Mouse (Mus musculus) frontal cortex, postnatal 14 days (tissue): ENCODE data around the gene Sox30.

Source experiments
- DNase-seq, 2 experiments: peaks; one replicate each; pipeline ENCODE4 v3.0.0; 2022; ENCODE audit warnings: low spot score in 2 of 2

Gene Sox30

GRCm38 (mm10) chr11:45979946-45980892 is at the start of gene Sox30:
Sox30 (plus strand) TSS chr11:45980310.
- peak; percentile 22 to 28 for DNase-seq

- DNase-seq, result no peak
Measured at GRCm38 (mm10) chr11:45932771-45933170, 47.3 kb upstream of the Sox30 start.

- DNase-seq, result no peak
Measured at GRCm38 (mm10) chr11:45937478-45937877, 42.6 kb upstream of the Sox30 start.

GRCm38 (mm10) chr11:45938917-45939316 is 41.2 kb upstream of the Sox30 start:
- DNase-seq, result no peak

GRCm38 (mm10) chr11:45942281-45942680 is 37.8 kb upstream of the Sox30 start:
- no peak for DNase-seq

DNA sequence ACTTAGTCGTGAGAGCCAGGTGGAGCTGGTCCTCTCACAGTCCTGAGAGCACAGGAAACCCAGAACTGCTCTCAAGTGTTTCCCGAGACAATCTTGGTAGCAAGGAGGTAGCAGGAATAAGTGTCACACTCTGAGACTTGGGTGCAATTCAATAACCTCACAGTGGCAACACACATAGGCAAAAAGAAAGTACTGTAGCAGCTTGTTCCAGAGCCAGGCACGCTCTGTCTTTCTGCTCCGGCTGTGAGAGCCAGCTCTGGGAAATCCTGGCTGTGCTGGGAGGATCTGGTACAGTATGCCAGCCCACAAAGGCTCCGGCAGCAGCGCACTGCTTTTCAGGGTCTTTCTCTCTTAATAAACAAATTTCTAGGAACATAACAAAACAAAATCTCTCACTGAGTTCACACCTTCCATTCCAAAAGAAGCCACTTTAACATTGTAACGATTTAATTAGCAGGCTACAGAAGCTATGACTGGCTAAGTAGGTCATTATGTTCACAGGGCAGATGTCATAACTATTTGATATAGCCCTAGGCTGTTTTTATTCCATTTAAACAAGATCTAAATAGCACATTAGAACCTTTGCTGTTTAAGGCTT is 36.9 kb upstream of the Sox30 start:
- DNase-seq, result peak; percentile 39 to 45

DNA sequence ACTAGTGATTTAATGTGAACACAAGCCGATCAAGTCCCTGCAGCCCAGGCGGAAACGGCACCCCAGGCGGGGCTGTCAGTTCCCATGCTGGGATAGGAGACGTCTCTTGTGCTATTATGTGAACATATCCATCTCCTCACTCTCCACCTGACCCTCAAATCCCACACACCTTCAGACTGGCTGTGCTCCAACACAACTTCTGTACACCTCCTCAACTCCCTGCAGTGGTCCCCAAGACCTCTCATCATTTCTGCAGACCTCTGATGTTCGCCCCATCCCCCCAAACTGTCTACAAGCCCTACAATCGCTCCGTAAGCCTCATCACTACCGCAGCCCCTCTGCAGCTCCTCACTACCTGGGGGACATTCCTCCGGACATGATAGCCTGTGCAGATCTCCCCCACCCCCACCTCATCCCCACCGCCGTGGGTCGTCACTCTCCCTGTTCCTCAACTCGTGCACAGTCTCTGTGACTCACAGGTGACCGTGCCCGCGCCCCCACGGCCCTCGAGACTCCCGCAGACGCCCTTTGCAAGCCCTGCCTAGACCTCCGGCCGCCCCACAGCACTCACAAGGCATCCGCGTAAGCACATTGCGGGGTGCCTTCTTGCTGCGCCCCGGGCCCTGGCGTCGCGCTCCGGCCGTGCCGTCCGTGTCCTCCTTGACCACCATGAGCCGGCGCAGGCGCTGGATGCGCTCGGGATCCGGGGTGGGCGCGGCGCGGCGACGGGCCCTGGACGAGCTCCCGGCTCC is 36.0 kb upstream of the Sox30 start:
- no peak for DNase-seq

- DNase-seq, result peak; percentile 90 to 95
Measured at GRCm38 (mm10) chr11:45944643-45945156, 35.4 kb upstream of the Sox30 start, which contains the start of gene Lsm11. Lsm11 (minus strand) TSS chr11:45944935.

DNA sequence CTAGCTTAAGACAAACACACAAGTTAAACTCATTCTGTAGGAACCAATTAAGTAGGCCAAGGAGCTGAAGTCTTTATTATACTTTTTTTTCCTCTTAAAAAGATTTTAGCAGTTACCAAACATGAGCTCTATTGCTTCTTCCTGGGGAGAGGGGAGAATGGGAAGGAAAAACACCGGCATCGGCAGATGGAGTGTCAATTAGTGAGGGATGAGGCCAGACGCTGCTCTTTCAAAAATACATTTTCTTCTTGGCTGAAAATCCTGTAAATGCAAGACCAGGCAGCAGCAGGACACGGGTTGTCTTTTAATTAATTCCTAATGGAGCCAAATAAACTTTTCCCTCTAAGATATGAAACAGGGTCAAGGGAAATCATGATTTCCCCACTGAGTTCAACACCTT is 33.3 kb upstream of the Sox30 start:
- no peak for DNase-seq

- no peak for DNase-seq
Measured at GRCm38 (mm10) chr11:45947491-45947890, 32.6 kb upstream of the Sox30 start.

DNA sequence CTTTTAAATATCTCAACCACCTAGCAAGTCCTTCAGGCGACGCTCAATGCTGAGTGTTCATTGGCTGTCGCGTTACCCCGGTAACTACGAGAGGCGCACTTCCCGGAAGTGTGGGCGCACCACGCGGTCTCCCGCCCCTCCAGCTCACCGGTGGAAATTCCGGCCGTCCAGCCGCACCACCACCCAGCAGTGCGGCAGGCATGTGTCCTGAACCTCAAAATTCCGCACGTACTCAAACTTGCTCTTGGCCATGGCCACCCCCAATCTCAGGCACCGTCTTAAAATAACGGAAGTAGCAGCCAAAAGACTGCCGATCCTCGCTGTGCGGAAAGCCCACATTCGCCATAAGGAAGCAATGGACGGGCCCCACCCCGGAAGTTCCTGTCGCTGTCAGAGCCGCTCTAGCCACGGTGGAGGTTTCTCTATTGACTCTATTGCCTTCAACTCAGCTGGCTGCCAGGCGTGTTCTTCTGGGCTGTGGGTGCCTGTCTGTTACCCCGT is 24.9 kb upstream of the Sox30 start, which contains the start of gene Thg1l:
Thg1l (minus strand) TSS at position 368 of the 501 bp plus-strand sequence.
- DNase-seq, result peak; percentile 79 to 85

- DNase-seq, result no peak
Measured at GRCm38 (mm10) chr11:45959598-45959997, 20.5 kb upstream of the Sox30 start.

- no peak for DNase-seq
Measured at GRCm38 (mm10) chr11:45960003-45960402, 20.1 kb upstream of the Sox30 start.

DNA sequence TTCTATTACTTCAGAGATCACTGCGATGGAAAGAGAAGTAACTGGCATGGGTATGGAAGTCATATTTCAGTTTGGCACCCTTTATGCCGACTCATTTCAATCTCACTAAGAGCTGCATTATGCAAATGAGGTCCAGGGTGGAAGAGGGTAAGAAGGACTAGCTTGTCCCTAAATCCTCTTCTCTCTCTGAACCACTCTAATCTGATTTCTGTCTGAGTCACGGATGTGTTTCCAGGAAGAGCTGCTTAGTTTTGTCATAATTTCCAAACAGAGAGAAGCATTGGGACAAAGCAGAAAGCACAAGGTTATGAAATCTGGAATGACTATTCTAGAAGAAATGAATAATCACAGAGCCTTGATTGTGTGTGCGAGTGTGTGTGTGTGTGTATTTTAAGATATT is 13.2 kb upstream of the Sox30 start:
- no peak for DNase-seq

GRCm38 (mm10) chr11:45968466-45968865 is 11.6 kb upstream of the Sox30 start:
- no peak for DNase-seq

DNA sequence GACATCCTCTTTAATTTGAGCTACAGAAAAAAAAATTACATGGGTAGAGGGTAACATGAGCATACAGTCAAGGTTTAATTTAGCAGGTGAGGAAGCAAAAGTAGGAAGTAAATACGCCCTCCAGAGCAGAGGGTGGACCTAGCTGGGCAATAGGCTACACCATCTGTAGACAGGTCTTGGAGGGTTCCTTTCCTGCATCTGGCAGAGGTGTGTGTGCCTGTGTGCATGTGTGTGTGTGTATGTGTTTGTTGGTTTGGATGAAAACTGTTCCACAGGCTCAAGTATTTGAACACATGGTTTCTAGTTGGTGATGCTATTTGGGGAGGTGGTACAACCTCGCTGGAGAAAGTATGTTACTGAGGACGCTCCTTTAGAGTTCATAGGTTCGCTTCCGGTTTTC is 6.5 kb upstream of the Sox30 start:
- no peak for DNase-seq

DNA sequence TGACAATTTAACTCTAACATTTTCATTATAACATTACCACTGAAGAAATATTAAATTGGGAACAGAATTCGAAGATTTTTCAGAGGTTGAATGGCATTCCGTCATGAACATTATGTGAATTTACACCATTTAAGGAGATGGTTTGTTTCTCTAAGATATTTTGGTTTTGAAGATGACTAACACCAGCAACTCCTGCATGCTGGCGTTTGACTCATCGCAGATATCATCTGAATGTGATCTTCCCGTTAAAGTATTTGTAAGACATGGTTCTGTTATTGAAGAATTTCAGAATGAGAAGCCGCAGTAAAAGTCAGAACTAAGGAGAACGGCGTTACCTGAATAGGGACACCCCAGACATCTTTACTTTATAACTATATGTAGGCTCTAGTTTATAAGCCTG is 5.6 kb upstream of the Sox30 start:
- no peak for DNase-seq

GRCm38 (mm10) chr11:45976061-45976460 is 4.0 kb upstream of the Sox30 start:
- no peak for DNase-seq

- DNase-seq, result no peak
Measured at GRCm38 (mm10) chr11:45980893-45981253, 763 bp downstream of the Sox30 start.

GRCm38 (mm10) chr11:45991604-45992003 is 11.5 kb downstream of the Sox30 start:
- DNase-seq, result no peak

- no peak for DNase-seq
Measured at GRCm38 (mm10) chr11:45992087-45992486, 12.0 kb downstream of the Sox30 start.

DNA sequence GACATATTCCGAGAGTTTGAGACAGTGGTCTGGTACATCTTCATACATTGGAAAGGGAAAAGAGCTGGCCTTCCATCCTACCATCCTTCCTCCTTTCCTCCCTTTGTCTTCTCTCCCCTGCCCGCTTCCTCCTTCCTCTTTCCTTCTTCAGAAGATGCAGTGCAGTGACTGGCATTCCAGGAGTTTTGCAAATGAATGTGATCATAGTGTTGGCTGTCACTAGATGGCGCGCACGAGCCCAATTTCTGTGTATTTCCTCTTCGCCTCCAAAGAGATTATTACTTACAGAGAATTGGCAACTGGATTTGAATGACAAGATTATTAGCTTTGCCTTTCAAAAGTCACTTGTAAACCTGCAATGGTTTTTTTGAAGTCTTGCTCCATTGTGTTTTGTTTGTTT is 36.0 kb downstream of the Sox30 start:
- peak; percentile 31 to 69 for DNase-seq
